Mouse (Mus musculus) midbrain, embryonic 16.5 days (tissue): ENCODE measurements at regions not wholly inside any gene's neighbourhood (a gene's known extent, or its start where the extent isn't known, plus 50 kb on each side); places are given as distances from the start of the nearest gene placed in this dataset.
A peak's percentile ranks its signal among the peaks of the same experiment; 100 is the strongest.

ENCODE experiments used
- ATAC-seq: fragments of 200-750 bp; cut with Nextera tagmentation; 2 replicates; pipeline ENCODE4 v1.8.0; 2017; ENCODE audit warnings: moderate TSS enrichment
- H3K27ac ChIP-seq: fragments of 300-500 bp; sonication (generic); 2 replicates; pipeline ENCODE4 v1.5.1; 2014; ENCODE audit warnings: mild to moderate bottlenecking, low read length, mixed read lengths
- H3K27me3 ChIP-seq: fragments of 300-500 bp; sonication (generic); 2 replicates; pipeline ENCODE4 v1.6.1; 2014; ENCODE audit warnings: low read depth, low read length, mixed read lengths; ENCODE audit not compliant: control insufficient read depth, insufficient read depth
- H3K36me3 ChIP-seq: fragments of 300-500 bp; sonication (generic); 2 replicates; pipeline ENCODE4 v1.6.1; 2014; ENCODE audit warnings: mild to moderate bottlenecking, low read length, moderate library complexity, mixed read lengths; ENCODE audit not compliant: control insufficient read depth, insufficient read depth
- H3K4me1 ChIP-seq: fragments of 300-500 bp; sonication (generic); 2 replicates; pipeline ENCODE4 v1.6.1; 2014; ENCODE audit warnings: mild to moderate bottlenecking, low read length, mixed read lengths; ENCODE audit not compliant: control insufficient read depth, insufficient read depth
- H3K4me2 ChIP-seq: fragments of 300-500 bp; sonication (generic); 2 replicates; pipeline ENCODE4 v1.6.1; 2014; ENCODE audit warnings: mild to moderate bottlenecking, low read length, mixed read lengths
- H3K4me3 ChIP-seq: fragments of 300-500 bp; sonication (generic); 2 replicates; pipeline ENCODE4 v1.5.1; 2014; ENCODE audit warnings: low read depth, mild to moderate bottlenecking, low read length, moderate library complexity, mixed read lengths
- H3K9ac ChIP-seq: fragments of 300-500 bp; sonication (generic); 2 replicates; pipeline ENCODE4 v1.6.1; 2014; ENCODE audit warnings: low read depth, low read length, mixed read lengths
- H3K9me3 ChIP-seq: fragments of 300-500 bp; sonication (generic); replicated peaks from 2 replicates; pipeline ENCODE4 v1.6.1; 2014; ENCODE audit warnings: mild to moderate bottlenecking, low read length, mixed read lengths; ENCODE audit not compliant: control insufficient read depth, poor library complexity, severe bottlenecking
- WGBS: fragments of 180-500 bp; shearing (Covaris S2); extraction: QIAGEN DNeasy Blood & Tissue Kit; methylation state at CpG from one replicate; pipeline ENCODE4 v1.1.7; 2014; 5-methylcytosine and 5-hydroxymethylcytosine counted together

DNA sequence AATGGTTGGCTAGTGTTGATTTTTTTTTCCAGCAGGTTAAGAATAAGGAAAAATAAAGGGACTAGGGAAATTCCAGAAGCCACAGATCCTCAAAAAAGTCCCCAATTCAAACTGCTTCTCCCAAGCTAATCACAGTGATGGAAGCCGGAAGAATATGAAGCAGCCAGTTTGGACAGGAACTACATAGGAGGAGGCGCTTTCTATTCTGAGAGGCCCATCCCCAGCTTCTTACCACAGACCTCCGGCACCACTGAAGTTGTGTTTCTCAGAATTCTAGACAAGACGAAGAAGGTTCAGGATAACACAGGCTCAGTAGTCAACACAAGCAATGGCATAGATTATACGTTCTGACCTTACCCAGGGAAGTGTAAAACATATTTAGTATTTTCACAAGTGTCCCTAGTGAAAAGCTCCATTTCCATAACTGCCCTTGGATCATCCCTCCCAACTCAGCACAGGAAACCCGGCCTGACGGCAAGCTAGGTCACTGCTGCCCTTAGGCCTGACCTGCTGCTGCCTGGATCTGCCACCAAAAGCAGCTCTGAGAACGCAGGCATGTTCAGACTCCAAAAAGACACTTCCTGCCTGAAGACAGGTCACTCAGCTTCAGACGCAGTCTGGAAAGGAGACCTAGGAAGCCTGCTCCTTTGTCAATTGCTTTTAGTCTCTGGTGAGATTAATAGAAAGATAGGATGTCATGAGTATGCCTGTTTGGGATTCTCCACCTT, 97.2 kb upstream of the Tmc1 start:
- no peak for ATAC-seq
- Histone ChIP-seq H3K36me3 (no peaks in the 10 kb centered on the region), H3K9me3 (no peaks in the 10 kb centered on the region), H3K4me3 (no peak overlapping the region), H3K9ac (no peak overlapping the region), H3K27me3 (no peaks in the 10 kb centered on the region), H3K4me1 (0 out of 2 replicates have a peak, but pooled peaks cover 3% of the 10 kb centered on the region), H3K27ac (no peak overlapping the region), H3K4me2 (no peak overlapping the region)
- 85% methylated on average over 9 of the region's 9 CpGs for WGBS

DNA sequence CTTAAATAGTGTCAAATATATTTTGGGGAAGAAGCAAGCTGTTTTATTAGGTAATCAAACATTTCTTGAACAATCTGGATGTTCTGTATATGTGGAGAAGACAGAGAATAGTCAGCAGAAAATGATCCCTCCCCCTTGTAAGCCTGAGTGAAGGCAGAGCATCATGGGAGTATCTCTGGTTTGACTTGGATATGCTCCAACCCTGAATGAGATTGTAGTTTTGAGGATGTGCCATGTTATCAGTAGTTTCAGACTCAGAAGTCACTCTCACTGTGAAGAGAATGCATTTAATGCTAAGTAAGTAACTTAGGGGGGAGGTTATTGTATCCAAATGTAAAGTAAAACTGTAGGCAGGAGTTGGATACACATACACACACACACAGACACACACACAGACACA, 95.3 kb upstream of the Tmc1 start:
- Histone ChIP-seq H3K27ac (no peak overlapping the region), H3K4me1 (0 out of 2 replicates have a peak, but pooled peaks cover 3% of the 10 kb centered on the region), H3K9ac (no peak overlapping the region), H3K27me3 (no peaks in the 10 kb centered on the region), H3K4me3 (no peak overlapping the region), H3K9me3 (peaks cover 2% of the 10 kb centered on the region; the same call in 1 of the 2 replicates), H3K4me2 (no peak overlapping the region), H3K36me3 (no peaks in the 10 kb centered on the region)
- no peak for ATAC-seq

DNA sequence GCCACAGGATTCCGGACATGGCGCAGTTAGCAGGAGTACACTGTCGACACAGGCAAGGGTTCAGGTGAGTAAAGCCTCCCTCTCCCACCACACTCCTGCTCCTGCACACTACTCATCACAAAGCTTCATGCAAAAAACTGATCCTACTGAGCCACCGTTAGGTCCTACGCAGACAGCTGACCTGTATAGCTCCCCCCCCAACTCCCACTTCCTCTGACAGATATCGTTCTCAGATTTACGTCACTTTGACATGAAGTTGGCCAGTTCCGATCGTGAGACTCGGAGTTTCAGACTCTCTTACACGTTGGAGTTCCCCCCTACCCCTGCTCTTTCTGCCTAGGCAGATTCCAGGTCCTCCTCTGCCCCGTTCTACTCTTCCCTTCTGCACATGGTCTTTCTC, 91.6 kb upstream of the Tmc1 start:
- no peak overlapping the region for H3K27ac ChIP-seq
- H3K4me2 ChIP-seq = no peak overlapping the region
- no peak overlapping the region for H3K4me3 ChIP-seq
- no peaks in the 10 kb centered on the region for H3K4me1 ChIP-seq
- no peaks in the 10 kb centered on the region for H3K36me3 ChIP-seq
- H3K27me3 ChIP-seq = no peaks in the 10 kb centered on the region
- no peak overlapping the region for H3K9ac ChIP-seq
- 91% methylated on average over 12 of the region's 12 CpGs for WGBS
- peaks cover 3% of the 10 kb centered on the region; the same call in 1 of the 2 replicates for H3K9me3 ChIP-seq
- no peak for ATAC-seq

DNA sequence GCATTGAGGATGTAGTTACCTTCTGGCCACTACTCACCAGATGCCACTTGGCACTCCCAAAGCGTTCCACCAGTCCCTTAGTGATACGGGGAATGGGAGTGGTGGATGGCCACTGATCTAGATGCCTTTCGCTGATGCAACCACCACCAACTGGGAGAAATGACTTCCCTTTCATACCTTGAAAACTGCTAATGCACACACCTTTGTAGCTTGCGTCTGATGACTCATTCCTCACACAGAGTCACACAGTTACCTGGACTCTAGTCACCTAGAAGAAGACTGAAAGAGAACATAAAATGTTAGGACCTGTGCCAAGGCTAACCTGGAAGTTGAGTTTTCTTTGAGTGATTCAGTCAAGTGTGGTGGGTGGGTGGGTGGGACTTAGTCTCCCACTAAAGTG, 90.0 kb upstream of the Tmc1 start:
- Histone ChIP-seq H3K9me3 (peaks cover 3% of the 10 kb centered on the region; the same call in 1 of the 2 replicates), H3K36me3 (no peaks in the 10 kb centered on the region), H3K4me2 (no peak overlapping the region), H3K27me3 (no peaks in the 10 kb centered on the region), H3K4me3 (no peak overlapping the region), H3K9ac (no peak overlapping the region), H3K27ac (no peak overlapping the region), H3K4me1 (no peaks in the 10 kb centered on the region)
- WGBS = 96% methylated on average over 4 of the region's 4 CpGs
- no peak for ATAC-seq

DNA sequence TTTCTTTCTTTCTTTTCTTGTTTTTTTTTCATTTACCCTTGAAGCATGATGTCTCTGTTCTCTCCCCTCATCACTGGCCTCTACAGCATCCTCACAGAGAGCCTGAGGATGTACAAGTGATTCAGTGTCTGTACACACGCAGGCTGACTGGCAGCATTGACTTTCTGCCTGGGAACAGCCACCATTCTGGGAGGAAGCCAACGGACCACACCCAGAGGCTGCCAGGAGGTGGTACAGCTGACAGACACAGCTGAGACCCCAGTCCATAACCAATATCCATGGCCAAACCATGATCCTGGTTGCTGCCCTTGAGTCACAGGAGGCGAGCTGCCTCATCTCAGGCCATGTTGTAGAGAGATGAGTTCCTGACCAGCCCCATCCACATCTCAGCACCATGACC, 88.5 kb upstream of the Tmc1 start:
- H3K4me2 ChIP-seq = no peak overlapping the region
- H3K27ac ChIP-seq = no peak overlapping the region
- no peak overlapping the region for H3K4me3 ChIP-seq
- no peaks in the 10 kb centered on the region for H3K36me3 ChIP-seq
- H3K27me3 ChIP-seq = no peaks in the 10 kb centered on the region
- ATAC-seq = no peak
- no peak overlapping the region for H3K9ac ChIP-seq
- H3K9me3 ChIP-seq = peaks cover 3% of the 10 kb centered on the region; the same call in 1 of the 2 replicates
- 90% methylated on average over 3 of the region's 3 CpGs for WGBS
- H3K4me1 ChIP-seq = no peaks in the 10 kb centered on the region

DNA sequence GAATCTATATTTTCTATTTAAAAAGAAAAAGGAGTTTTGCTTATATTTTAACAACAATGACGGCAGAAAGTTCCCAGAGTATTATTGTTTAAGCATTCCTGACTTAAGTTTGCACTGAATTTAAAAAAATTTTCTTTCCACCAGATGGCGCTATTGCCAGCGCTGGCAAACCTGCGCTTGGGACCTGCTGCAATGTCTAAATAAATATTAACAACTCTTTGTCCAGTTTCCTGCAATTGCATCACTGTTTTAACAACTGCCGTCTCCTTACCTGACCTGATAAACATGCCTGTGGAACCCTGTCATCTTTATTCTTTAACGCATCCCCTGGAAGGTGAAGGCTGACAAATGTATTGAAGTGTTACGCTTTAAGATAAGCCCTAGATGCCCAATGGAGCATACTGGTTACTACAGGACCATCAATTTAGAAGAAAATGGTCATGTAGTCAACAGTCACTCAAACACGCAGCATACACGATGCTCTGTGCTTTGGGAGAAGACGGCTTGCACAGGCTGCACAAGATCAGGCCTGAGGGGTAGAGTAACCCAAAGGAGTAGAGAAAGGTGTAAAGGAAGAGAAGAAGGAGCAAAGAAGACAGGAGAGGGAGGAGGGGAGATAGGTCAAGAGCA, 83.6 kb upstream of the Tmc1 start:
- Histone ChIP-seq H3K27ac (no peak overlapping the region), H3K9ac (no peak overlapping the region), H3K4me3 (no peak overlapping the region), H3K36me3 (no peaks in the 10 kb centered on the region), H3K4me1 (no peaks in the 10 kb centered on the region), H3K27me3 (no peaks in the 10 kb centered on the region), H3K9me3 (no peaks in the 10 kb centered on the region), H3K4me2 (no peak overlapping the region)
- peak; percentile 64; the same call in 1 of the 2 replicates for ATAC-seq
- WGBS = 42% methylated on average over 10 of the region's 10 CpGs

DNA sequence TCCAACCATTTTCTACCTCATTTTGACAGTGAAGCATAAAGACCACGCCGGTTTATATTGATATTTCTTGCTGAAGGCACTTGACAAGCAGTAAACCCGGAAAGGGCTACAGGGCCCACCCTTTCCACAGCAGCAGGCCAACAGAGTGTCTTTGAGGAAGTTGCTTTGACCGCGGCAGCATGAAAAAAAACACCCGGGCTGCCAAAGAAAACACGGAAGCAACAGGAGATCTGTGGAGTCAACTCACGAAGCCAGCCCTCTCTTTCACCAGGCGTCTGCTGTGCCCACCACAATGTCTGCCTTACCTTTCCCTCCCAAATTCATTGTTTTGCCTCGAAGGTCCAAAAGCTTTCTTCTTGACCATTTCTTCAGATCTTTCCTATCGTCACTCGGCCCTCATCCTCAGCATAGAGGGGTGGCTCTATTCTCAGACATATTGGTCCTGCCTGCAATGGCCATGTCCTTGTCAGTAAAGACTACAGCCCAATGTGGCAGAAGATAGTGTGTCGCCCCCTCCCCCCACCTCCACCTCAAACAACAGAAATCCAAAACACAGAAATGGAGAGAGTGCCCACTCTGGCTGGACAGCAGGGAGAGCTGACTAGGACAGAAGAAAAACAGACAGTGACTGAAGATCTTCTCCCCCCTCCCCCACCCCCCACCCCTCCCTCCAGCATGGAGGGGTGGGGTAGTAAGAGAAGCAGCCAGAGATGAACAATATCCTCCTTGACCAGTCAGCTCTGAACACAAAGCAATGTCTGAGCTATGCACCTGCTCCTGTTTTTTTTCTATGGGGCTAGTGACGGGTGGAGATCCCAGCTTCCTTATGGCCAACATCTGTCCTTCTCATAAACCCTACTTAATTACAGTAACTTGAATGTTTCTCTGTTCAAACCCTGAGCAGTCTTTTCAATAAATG, 82.8 kb upstream of the Tmc1 start:
- Histone ChIP-seq H3K27me3 (no peaks in the 10 kb centered on the region), H3K4me1 (no peaks in the 10 kb centered on the region), H3K4me2 (no peak overlapping the region), H3K36me3 (no peaks in the 10 kb centered on the region), H3K4me3 (no peak overlapping the region), H3K9me3 (no peaks in the 10 kb centered on the region), H3K27ac (no peak overlapping the region), H3K9ac (no peak overlapping the region)
- peak; percentile 46 for ATAC-seq
- 63% methylated on average over 14 of the region's 14 CpGs for WGBS

DNA sequence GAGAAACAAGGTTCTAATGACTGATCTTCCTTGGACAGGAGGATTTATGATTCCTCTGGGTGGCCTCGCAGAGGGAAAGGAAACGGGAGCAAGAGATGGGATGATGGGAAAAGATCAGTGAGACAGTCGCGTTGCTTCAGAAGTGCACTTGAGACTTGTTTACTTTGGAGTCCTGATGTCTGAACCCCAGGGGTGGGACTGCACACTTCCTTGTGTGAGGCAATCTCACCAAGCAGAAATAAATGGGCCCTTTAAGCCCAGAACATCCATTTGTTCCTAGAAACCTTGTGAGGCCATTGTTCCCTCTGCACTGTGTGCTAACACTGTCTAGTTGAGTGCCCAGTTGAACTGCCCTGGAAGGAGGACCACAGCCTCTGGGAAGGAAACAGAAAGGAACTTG, 81.5 kb upstream of the Tmc1 start:
- no peak for ATAC-seq
- no peaks in the 10 kb centered on the region for H3K4me1 ChIP-seq
- H3K36me3 ChIP-seq = no peaks in the 10 kb centered on the region
- no peak overlapping the region for H3K27ac ChIP-seq
- 80% methylated on average over 4 of the region's 4 CpGs for WGBS
- no peak overlapping the region for H3K4me3 ChIP-seq
- no peak overlapping the region for H3K9ac ChIP-seq
- no peak overlapping the region for H3K4me2 ChIP-seq
- no peaks in the 10 kb centered on the region for H3K27me3 ChIP-seq
- H3K9me3 ChIP-seq = no peaks in the 10 kb centered on the region

DNA sequence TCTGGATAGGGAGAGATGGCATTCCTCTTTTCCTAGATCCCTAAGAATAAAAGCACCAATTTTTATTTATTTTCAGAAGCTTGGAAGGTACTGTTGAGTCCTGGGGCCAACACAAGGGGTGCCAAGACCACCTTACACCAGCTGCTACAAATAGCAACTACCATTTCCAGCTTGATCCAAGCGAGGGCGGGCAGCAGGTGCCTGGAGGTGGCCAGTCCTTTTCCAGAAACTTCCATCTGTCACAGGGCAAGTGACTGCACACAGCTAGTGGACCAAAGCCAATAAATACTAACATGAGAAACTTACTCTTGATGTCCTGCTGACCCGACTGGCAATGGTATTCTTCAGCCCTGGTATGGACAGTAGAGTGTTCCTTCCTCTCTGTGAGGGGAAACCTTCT, 80.0 kb upstream of the Tmc1 start:
- Histone ChIP-seq H3K36me3 (no peaks in the 10 kb centered on the region), H3K9ac (no peak overlapping the region), H3K27ac (no peak overlapping the region), H3K27me3 (no peaks in the 10 kb centered on the region), H3K4me2 (no peak overlapping the region), H3K9me3 (no peaks in the 10 kb centered on the region), H3K4me3 (no peak overlapping the region), H3K4me1 (no peaks in the 10 kb centered on the region)
- no peak for ATAC-seq
- 88% methylated on average over 3 of the region's 3 CpGs for WGBS
